Mouse (Mus musculus) liver, postnatal 0 days (tissue): ENCODE results near the gene Obsl1. TPM values are rescaled to one million over a fixed set of nuclear protein-coding genes. Genes with fewer than 3 reads are reported as not detected.

ENCODE experiments used
- ATAC-seq: fragments of 200-750 bp; cut with Nextera tagmentation; 2 replicates; pipeline ENCODE4 v1.8.0; 2017; ENCODE audit warnings: mild to moderate bottlenecking, moderate library complexity
- DNase-seq: peaks from one replicate; pipeline ENCODE4 v3.0.0-alpha.2; 2016
- H3K27ac ChIP-seq: fragments of 300-500 bp; sonication (generic); 2 replicates; pipeline ENCODE4 v1.5.1; 2014; ENCODE audit warnings: antibody characterized with exemption, moderate library complexity, mild to moderate bottlenecking, low read depth
- H3K27me3 ChIP-seq: fragments of 300-500 bp; sonication (generic); 2 replicates; pipeline ENCODE4 v1.6.1; 2014; ENCODE audit warnings: low read length, control low read depth, mixed read lengths; ENCODE audit not compliant: insufficient read depth
- H3K36me3 ChIP-seq: fragments of 300-500 bp; sonication (generic); replicated peaks from 2 replicates; pipeline ENCODE4 v1.6.1; 2014; ENCODE audit warnings: mild to moderate bottlenecking, control low read depth, low read length, moderate library complexity, mixed read lengths; ENCODE audit not compliant: insufficient read depth
- H3K4me1 ChIP-seq: fragments of 300-500 bp; sonication (generic); 2 replicates; pipeline ENCODE4 v1.6.1; 2014; ENCODE audit warnings: antibody characterized with exemption, mild to moderate bottlenecking, control low read depth; ENCODE audit not compliant: insufficient read depth
- H3K4me2 ChIP-seq: fragments of 300-500 bp; sonication (generic); 2 replicates; pipeline ENCODE4 v1.6.1; 2014; ENCODE audit warnings: low read depth, mild to moderate bottlenecking, low read length, moderate library complexity, mixed read lengths
- H3K4me3 ChIP-seq: fragments of 300-500 bp; sonication (generic); 2 replicates; pipeline ENCODE4 v1.5.1; 2014; ENCODE audit warnings: low read depth, low read length
- H3K9ac ChIP-seq: fragments of 300-500 bp; sonication (generic); replicated peaks from 2 replicates; pipeline ENCODE4 v1.6.1; 2014; ENCODE audit warnings: mild to moderate bottlenecking, moderate library complexity
- H3K9me3 ChIP-seq: fragments of 300-500 bp; sonication (generic); 2 replicates; pipeline ENCODE4 v1.6.1; 2016; ENCODE audit warnings: mild to moderate bottlenecking, control low read depth, low read length, mixed read lengths
- CTCF ChIP-seq: sonication (generic); IDR thresholded peaks from 2 replicates; pipeline ENCODE4 v1.5.1; 2016; ENCODE audit warnings: antibody characterized with exemption, low read depth
- EP300 ChIP-seq: IDR thresholded peaks from 2 replicates; pipeline ENCODE4 v1.6.1; 2016; ENCODE audit warnings: antibody characterized with exemption, low read depth, mild to moderate bottlenecking
- WGBS: fragments of 180-500 bp; shearing (Covaris S2); extraction: QIAGEN DNeasy Blood & Tissue Kit; methylation state at CpG from one replicate; pipeline ENCODE4 v1.1.7; 2014; ENCODE audit not compliant: insufficient replicate concordance; 5-methylcytosine and 5-hydroxymethylcytosine counted together
- polyA plus RNA-seq: library from polyadenylated mRNA; unstranded; fragments of >200 nt; fragmentation: Nextera tagmentation; extraction: Ambion mirVana; gene quantifications from 2 replicates; pipeline ENCODE4 v1.2.1, GENCODE M21; 2015

The Obsl1 gene
- polyA plus RNA-seq, 1 experiment from 2014 or later = 3.4 TPM

DNA sequence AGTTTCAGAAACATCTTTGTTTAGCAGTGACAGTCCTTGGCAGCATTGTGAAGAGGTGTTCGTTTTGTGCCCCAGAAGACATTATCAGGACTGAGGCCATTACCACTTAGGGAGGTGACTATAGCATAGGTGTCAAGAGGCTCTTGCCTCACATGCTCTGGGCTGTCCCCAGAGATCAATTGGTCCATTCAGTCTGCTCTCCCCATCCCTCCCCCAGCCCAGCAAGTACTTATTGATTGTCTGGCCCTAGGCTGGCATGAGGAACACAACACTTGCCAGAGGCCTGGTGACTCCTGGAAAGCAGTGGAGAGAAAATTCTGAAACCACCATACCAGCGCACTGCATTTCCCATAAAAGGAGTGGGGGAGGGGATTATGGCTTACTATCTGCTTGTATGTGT lies 31.3 kb upstream of the Obsl1 start:
- Histone ChIP-seq H3K27me3 (0 out of 2 replicates have a peak, but pooled peaks cover 5% of the 10 kb centered on the region), H3K9me3 (no peaks in the 10 kb centered on the region), H3K4me1 (no peaks in the 10 kb centered on the region), H3K4me3 (no peak overlapping the region), H3K9ac (no peak overlapping the region), H3K4me2 (no peak overlapping the region), H3K27ac (no peak overlapping the region), H3K36me3 (peaks cover 9% of the 10 kb centered on the region; the same call in 1 of the 2 replicates)
- DNase-seq (peak; percentile 41), ATAC-seq (peak; percentile 86)
- 62% methylated on average over 2 of the region's 2 CpGs for WGBS
- TF ChIP-seq CTCF = no peak

DNA sequence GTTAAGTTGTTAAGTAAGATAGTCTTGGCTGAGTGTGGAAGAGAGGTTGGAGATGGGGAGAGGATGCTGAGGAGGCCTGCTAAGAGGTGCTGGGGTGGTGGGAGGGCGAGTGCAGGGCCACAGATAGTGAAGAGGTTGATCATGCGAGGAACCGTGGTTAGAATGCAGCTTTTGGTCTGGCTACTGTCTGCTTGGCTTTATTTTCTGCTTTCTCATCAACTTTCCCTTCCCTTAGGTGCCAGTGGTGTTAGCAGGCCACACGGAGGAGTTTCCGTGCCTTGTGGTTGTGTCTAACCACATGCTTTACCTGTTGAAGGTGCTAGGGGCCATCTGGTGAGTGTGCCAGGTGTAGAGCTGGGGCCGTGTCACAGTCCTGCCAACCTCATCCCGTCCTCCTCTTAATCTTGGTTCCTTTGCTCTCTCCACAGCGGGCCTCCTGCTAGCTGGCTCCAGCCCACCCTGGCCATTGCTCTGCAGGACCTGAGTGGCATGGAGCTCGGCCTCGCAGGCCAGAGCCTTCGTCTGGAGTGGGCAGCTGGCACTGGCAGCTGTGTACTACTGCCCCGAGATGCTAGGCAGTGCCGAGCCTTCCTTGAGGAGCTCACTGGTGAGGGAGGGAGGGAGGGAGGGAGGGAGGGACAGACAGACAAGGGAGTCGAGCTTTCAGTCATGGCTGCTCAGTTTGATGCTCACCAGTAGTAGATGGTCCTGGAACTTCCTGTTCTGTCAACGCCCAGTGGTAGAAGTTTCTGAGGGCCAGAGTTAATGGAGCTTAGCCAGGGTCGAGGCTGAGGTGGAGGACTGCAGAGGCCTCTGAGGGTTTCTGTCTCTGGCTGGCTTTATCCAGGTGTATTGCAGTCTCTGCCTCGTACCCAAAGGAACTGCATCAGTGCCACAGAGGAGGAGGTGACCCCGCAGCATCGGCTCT lies 27.3 kb upstream of the Obsl1 start:
- Histone ChIP-seq H3K4me1 (no peaks in the 10 kb centered on the region), H3K4me2 (no peak overlapping the region), H3K27ac (no peak overlapping the region), H3K9me3 (no peaks in the 10 kb centered on the region), H3K9ac (no peak overlapping the region), H3K36me3 (peaks cover 24% of the 10 kb centered on the region), H3K4me3 (no peak overlapping the region), H3K27me3 (no peaks in the 10 kb centered on the region)
- no peak for DNase-seq
- no peak for TF ChIP-seq CTCF
- TF ChIP-seq EP300 = no peak
- WGBS = 82% methylated on average over 19 of the region's 19 CpGs
- ATAC-seq = no peak

DNA sequence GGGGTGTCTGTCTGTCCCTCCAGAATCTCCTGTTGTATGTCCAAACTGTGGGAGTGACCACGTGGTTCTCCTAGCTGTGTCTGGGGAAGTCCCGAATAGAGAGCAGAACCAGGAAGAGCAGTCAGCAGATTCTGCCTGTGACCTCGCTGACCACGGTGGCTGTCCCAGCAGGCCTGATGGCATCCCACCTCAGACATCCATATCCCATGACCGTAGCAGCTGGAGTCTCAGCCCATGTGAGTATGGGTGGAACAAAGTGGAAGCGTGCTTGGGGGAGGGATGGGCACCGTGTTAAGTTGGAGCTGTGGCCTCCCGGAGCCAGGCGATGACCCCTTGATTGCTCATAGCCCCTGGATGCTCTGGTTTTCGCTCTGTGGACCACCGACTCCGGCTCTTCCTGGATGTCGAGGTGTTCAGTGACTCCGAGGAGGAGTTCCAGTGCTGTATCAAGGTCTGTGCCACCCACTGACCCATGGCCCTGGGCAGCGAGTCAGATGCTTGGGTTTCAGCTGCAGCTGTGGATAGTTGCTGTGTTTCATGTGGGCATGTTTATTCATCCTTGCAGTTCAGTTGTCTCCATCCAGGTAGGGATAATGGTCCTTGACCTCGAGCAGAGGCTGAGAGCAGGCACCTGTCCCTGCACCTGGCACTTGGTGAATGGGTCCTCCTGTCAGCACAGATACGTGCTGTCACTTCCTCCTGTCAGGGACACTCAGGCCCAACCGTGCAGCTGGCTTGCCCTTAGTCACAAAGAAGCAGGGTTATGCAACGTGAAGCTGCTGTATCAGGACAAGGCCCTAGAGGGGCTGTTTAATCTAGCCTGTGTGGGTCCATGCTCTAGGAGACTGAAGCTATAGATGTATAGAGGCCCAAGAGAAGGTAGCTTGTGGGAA lies 26.3 kb upstream of the Obsl1 start:
- ATAC-seq (no peak), DNase-seq (no peak)
- H3K9me3 ChIP-seq = no peaks in the 10 kb centered on the region
- H3K4me1 ChIP-seq = no peaks in the 10 kb centered on the region
- TF ChIP-seq EP300 (no peak), CTCF (no peak)
- H3K27ac ChIP-seq = no peak overlapping the region
- H3K9ac ChIP-seq = no peak overlapping the region
- no peaks in the 10 kb centered on the region for H3K27me3 ChIP-seq
- H3K36me3 ChIP-seq = peaks cover 28% of the 10 kb centered on the region
- WGBS = 75% methylated on average over 19 of the region's 19 CpGs
- no peak overlapping the region for H3K4me3 ChIP-seq
- no peak overlapping the region for H3K4me2 ChIP-seq

DNA sequence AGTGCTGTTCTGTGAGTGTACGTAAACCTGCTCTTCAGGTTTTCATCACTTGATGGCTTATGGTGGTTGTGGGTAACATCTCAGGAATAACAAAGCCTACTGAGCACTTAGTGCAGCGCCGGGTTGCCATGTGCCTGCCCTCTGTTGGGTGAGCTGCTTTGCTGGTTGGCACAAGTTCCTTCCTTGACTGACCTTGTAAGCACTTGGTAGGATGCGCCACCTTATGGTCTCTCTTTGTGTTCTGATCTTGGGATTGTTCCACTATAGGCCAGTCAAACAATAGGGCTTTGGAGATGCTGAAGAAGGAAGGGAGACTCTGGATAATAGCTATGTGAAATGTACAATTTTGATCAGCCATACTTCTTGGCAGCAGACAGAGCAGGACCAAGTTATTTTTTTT lies 24.3 kb upstream of the Obsl1 start:
- TF ChIP-seq EP300 = no peak
- TF ChIP-seq CTCF = peak; percentile 25; the same call in 1 of the 2 replicates
- Histone ChIP-seq H3K36me3 (peaks cover 34% of the 10 kb centered on the region), H3K4me3 (no peak overlapping the region), H3K9ac (no peak overlapping the region), H3K9me3 (no peaks in the 10 kb centered on the region), H3K27me3 (no peaks in the 10 kb centered on the region), H3K4me2 (no peak overlapping the region), H3K27ac (no peak overlapping the region), H3K4me1 (no peaks in the 10 kb centered on the region)
- WGBS = 77% methylated on average over 4 of the region's 4 CpGs
- DNase-seq = no peak
- ATAC-seq = no peak

DNA sequence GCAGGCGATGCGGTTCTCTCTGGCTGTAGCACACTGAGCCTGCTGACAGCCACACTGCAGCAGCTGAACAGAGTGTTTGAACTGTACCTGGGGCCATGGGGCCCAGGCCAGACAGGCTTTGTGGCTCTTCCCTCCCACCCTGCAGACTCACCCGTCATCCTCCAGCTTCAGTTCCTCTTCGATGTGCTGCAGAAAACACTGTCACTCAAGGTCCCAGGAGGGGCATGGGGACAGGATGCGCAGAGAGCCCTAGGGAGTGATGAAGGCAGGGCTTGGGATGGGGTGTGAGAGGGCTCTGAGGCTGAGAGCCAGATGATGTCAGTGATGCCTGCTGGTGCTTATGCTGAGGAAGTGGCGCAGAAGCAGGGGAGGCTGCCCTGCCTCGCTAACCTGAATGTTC lies 18.4 kb upstream of the Obsl1 start:
- ATAC-seq (no peak), DNase-seq (peak; percentile 49)
- TF ChIP-seq EP300 (no peak), CTCF (no peak)
- no peak overlapping the region for H3K9ac ChIP-seq
- no peak overlapping the region for H3K4me2 ChIP-seq
- H3K4me1 ChIP-seq = peaks cover 9% of the 10 kb centered on the region
- peaks cover 14% of the 10 kb centered on the region; the same call in 1 of the 2 replicates for H3K36me3 ChIP-seq
- no peaks in the 10 kb centered on the region for H3K9me3 ChIP-seq
- 57% methylated on average over 7 of the region's 7 CpGs for WGBS
- H3K27ac ChIP-seq = no peak overlapping the region
- H3K27me3 ChIP-seq = no peaks in the 10 kb centered on the region
- H3K4me3 ChIP-seq = no peak overlapping the region
